Mouse (Mus musculus): ENCODE data around the gene Heatr5a.

GRCm38 (mm10) chr12:51957626-51958025, 13.5 kb downstream of the Heatr5a start:
- TF ChIP-seq CTCF (conservative IDR thresholded peaks at IDR 0.05; ENCODE audit: insufficient read depth, insufficient read length, low read depth, low read length): no peak
- TF ChIP-seq POLR2A (IDR thresholded peaks at IDR 0.05; ENCODE audit: low read depth, low read length): no peak

Data from kidney, adult 2 months (tissue).